Mouse (Mus musculus): ENCODE measurements at regions not wholly inside any gene's neighbourhood (a gene's known extent, or its start where the extent isn't known, plus 50 kb on each side); places are given as distances from the start of the nearest gene placed in this dataset.
A peak's percentile ranks its signal among the peaks of the same experiment; 100 is the strongest.

GRCm38 (mm10) chr12:107027842-107028549 lies 460.4 kb upstream of the 3110018I06Rik start:
- DNase-seq (ENCODE audit: low spot score) (peak; percentile 45), ATAC-seq (no peak)
- Histone ChIP-seq H3K27me3 (ENCODE audit: insufficient read depth, low read length) (no peaks in the 10 kb centered on the region), H3K27ac (no peak overlapping the region), H3K9ac (replicated peaks; ENCODE audit: low read length) (no peak overlapping the region), H3K4me1 (ENCODE audit: insufficient read depth, low read length) (no peaks in the 10 kb centered on the region), H3K9me3 (ENCODE audit: low read length) (no peaks in the 10 kb centered on the region), H3K4me2 (ENCODE audit: low read depth, low read length) (peak overlapping the region; percentile 36), H3K36me3 (ENCODE audit: insufficient read depth, low read length) (no peaks in the 10 kb centered on the region), H3K4me3 (ENCODE audit: low read length) (no peak overlapping the region)
- WGBS = 32% methylated on average over 23 of the region's 23 CpGs
- TF ChIP-seq CTCF (IDR thresholded peaks at IDR 0.05; ENCODE audit: low read depth) = peak; percentile 52

- no peak overlapping the region for H3K4me3 ChIP-seq (ENCODE audit: low read length)
- no peak overlapping the region for H3K9ac ChIP-seq (replicated peaks; ENCODE audit: low read length)
- TF ChIP-seq CTCF (IDR thresholded peaks at IDR 0.05; ENCODE audit: low read depth) = no peak
- DNase-seq (ENCODE audit: low spot score) (no peak), ATAC-seq (no peak)
- no peaks in the 10 kb centered on the region for H3K9me3 ChIP-seq (ENCODE audit: low read length)
- no peak overlapping the region for H3K4me2 ChIP-seq (ENCODE audit: low read depth, low read length)
- no peaks in the 10 kb centered on the region for H3K27me3 ChIP-seq (ENCODE audit: insufficient read depth, low read length)
- no peaks in the 10 kb centered on the region for H3K36me3 ChIP-seq (ENCODE audit: insufficient read depth, low read length)
- H3K27ac ChIP-seq = no peak overlapping the region
- 42% methylated on average over 1 of the region's 1 CpGs for WGBS
- no peaks in the 10 kb centered on the region for H3K4me1 ChIP-seq (ENCODE audit: insufficient read depth, low read length)
Observed at GRCm38 (mm10) chr12:107028985-107029384, 459.4 kb upstream of the 3110018I06Rik start.

GRCm38 (mm10) chr12:107036357-107036756 lies 452.1 kb upstream of the 3110018I06Rik start:
- Histone ChIP-seq H3K9me3 (ENCODE audit: low read length) (no peaks in the 10 kb centered on the region), H3K27ac (no peak overlapping the region), H3K27me3 (ENCODE audit: insufficient read depth, low read length) (no peaks in the 10 kb centered on the region), H3K4me3 (ENCODE audit: low read length) (no peak overlapping the region), H3K9ac (replicated peaks; ENCODE audit: low read length) (no peak overlapping the region), H3K36me3 (ENCODE audit: insufficient read depth, low read length) (no peaks in the 10 kb centered on the region), H3K4me2 (ENCODE audit: low read depth, low read length) (no peak overlapping the region), H3K4me1 (ENCODE audit: insufficient read depth, low read length) (no peaks in the 10 kb centered on the region)
- ATAC-seq (no peak), DNase-seq (ENCODE audit: low spot score) (no peak)
- WGBS = 67% methylated on average over 6 of the region's 6 CpGs
- TF ChIP-seq CTCF (IDR thresholded peaks at IDR 0.05; ENCODE audit: low read depth) = no peak

DNA sequence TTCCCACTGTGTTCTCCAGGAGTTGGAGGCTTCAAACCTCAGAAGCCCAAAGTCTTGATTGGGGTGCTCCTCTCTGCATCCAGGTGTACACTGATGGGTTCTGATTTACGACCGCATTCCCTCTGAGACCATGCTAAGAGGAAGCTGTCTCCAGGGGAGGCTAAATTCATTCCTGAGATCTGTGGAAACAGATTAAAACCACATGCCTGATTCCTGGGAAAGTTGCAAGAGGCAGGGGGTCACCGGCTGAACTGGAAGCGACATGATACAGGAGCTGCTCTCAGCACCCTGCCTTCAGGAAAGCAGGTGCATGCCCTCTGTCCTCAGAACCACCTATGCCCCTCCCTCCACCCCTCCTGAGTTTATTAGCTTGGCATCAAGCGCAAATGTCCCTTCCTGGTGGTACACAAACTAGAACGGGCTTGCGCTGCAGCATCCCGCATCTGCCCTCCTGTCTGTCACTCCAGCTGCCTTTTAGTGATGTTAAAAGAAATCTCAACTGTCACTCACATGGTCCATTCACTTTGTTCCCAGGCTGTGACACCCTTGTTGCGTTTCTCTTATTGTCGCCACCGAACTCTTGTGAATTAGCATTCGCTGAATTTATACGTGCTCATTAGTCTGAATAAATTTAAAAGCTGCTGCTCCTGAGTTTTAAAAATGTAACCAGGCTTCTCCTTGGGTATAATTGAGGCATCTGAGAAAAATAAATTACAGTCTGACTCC lies 446.3 kb upstream of the 3110018I06Rik start:
- Histone ChIP-seq H3K9me3 (ENCODE audit: low read length) (no peaks in the 10 kb centered on the region), H3K4me1 (ENCODE audit: insufficient read depth, low read length) (no peaks in the 10 kb centered on the region), H3K27ac (no peak overlapping the region), H3K27me3 (ENCODE audit: insufficient read depth, low read length) (no peaks in the 10 kb centered on the region), H3K4me2 (ENCODE audit: low read depth, low read length) (no peak overlapping the region), H3K9ac (replicated peaks; ENCODE audit: low read length) (no peak overlapping the region), H3K4me3 (ENCODE audit: low read length) (no peak overlapping the region), H3K36me3 (ENCODE audit: insufficient read depth, low read length) (no peaks in the 10 kb centered on the region)
- WGBS = 44% methylated on average over 13 of the region's 13 CpGs
- TF ChIP-seq CTCF (IDR thresholded peaks at IDR 0.05; ENCODE audit: low read depth) = no peak
- DNase-seq (ENCODE audit: low spot score) = no peak
- no peak for ATAC-seq

DNA sequence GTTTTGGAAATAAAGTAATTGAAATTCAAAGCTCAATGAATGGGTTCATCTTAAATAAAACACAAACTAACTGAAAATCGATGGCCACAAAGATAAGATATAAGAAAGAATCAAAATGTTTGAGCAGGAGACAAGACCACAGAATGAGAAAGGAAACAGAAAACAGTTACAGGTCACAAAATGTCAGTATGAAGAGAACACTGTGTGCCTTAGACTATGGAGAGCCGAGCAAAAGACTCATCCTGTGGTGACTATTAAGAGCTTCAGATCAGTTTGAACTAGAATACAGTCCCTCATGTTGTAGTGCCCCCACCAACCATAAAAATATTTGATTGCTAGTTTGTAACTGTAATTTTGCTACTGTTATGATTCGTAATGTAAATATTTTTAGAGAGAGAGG lies 441.9 kb upstream of the 3110018I06Rik start:
- no peaks in the 10 kb centered on the region for H3K9me3 ChIP-seq (ENCODE audit: low read length)
- no peak for TF ChIP-seq CTCF (IDR thresholded peaks at IDR 0.05; ENCODE audit: low read depth)

DNA sequence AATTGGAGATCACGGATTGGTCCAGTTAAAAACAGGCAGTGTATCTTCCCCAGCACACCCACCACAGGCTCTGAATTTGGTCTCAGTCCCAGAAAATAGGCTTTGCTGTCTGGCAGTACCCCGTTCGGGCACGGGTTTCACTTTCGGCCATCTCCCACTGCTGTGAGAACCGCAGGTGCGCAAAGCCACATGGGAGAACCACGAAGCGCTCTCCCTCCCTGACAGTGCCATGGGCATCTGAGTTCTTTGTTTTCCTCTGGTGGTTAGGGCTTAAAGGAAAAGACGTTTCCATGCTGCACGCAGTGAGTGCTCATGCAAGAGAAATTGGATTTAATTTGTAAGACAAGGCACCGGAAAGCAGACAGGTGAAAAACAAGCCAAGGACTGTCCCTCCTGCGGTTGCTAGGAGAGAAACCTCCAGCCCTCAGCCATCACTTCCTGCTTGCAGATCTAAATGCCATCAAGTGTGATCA lies 441.3 kb upstream of the 3110018I06Rik start:
- Histone ChIP-seq H3K4me3 (ENCODE audit: low read length) (no peak overlapping the region), H3K4me1 (ENCODE audit: insufficient read depth, low read length) (no peaks in the 10 kb centered on the region), H3K9me3 (ENCODE audit: low read length) (no peaks in the 10 kb centered on the region), H3K27ac (peak overlapping the region; percentile 27; the same call in 1 of the 2 replicates), H3K36me3 (ENCODE audit: insufficient read depth, low read length) (no peaks in the 10 kb centered on the region), H3K4me2 (ENCODE audit: low read depth, low read length) (0 out of 2 replicates have a peak overlapping the region, but pooled peaks have one; percentile 20), H3K9ac (replicated peaks; ENCODE audit: low read length) (no peak overlapping the region), H3K27me3 (ENCODE audit: insufficient read depth, low read length) (no peaks in the 10 kb centered on the region)
- ATAC-seq (peak; percentile 47; the same call in 1 of the 2 replicates), DNase-seq (ENCODE audit: low spot score) (peak; percentile 51)
- no peak for TF ChIP-seq CTCF (IDR thresholded peaks at IDR 0.05; ENCODE audit: low read depth)
- WGBS = 46% methylated on average over 13 of the region's 13 CpGs

More for the DNA sequence above, 441.9 kb upstream of the 3110018I06Rik start:
- Histone ChIP-seq H3K36me3 (ENCODE audit: insufficient read depth, low read length) (no peaks in the 10 kb centered on the region), H3K4me1 (ENCODE audit: insufficient read depth, low read length) (no peaks in the 10 kb centered on the region), H3K9ac (replicated peaks; ENCODE audit: low read length) (no peak overlapping the region), H3K27me3 (ENCODE audit: insufficient read depth, low read length) (no peaks in the 10 kb centered on the region), H3K4me2 (ENCODE audit: low read depth, low read length) (no peak overlapping the region), H3K27ac (no peak overlapping the region), H3K4me3 (ENCODE audit: low read length) (no peak overlapping the region)
- ATAC-seq = no peak
- DNase-seq (ENCODE audit: low spot score) = no peak
- WGBS = 85% methylated on average over 3 of the region's 3 CpGs

Measured in hindbrain, postnatal 0 days (tissue).